In the genomic region with DNA sequence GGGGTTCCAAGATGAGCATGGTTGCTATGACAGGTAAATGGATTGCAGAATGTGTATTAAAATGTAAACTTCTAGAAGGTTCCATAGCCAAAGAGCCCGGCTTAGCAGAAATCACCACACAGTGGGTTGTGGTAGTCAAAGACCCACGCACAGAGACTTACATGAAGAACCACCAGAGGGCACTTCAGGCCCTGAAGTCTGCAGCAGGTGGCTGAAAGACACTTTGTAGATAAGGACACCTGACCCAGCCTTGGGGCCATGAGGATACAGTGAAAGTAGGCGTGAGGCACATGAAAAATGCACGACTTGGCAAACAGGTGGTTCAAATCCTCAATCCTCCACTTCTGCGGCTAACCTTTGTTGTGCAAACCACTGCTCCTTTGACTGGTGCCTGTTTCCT, we compare ENCODE assay signal across 8 mouse cellular contexts. TPM values are rescaled to one million over a fixed set of nuclear protein-coding genes. Genes with fewer than 3 reads are reported as not detected.
A peak's percentile ranks its signal among the peaks of the same experiment; 100 is the strongest.
DNase-seq lines count a peak whose midpoint lies in the region; ATAC-seq and TF ChIP-seq lines count a peak whose summit lies in the region.

No protein-coding gene starts in this region.

- H3K4me3 ChIP-seq in intestine, embryonic 15.5 days (replicated peaks): no peak overlapping the region
- no peak overlapping the region for H3K4me3 ChIP-seq in intestine, embryonic 16.5 days (ENCODE audit: low read length)
- H3K4me3 ChIP-seq in C2C12 (ENCODE audit: insufficient read depth, poor library complexity, severe bottlenecking): no peak overlapping the region

- ATAC-seq in intestine, embryonic 15.5 days: peak; percentile 53; the same call in 1 of the 2 replicates
- no peak for ATAC-seq in intestine, embryonic 16.5 days

- peak; percentile 3 for TF ChIP-seq CTCF in C2C12 (IDR thresholded peaks at IDR 0.05; ENCODE audit: control insufficient read depth, insufficient read depth, insufficient read length)

- no peak overlapping the region for H3K4me2 ChIP-seq in intestine, embryonic 15.5 days (replicated peaks)
- no peak overlapping the region for H3K4me2 ChIP-seq in intestine, embryonic 16.5 days (ENCODE audit: low read depth, low read length)

- H3K9ac ChIP-seq in intestine, embryonic 15.5 days: no peak overlapping the region
- H3K9ac ChIP-seq in intestine, embryonic 16.5 days (ENCODE audit: low read depth, low read length): no peak overlapping the region

- no peak overlapping the region for H3K27ac ChIP-seq in intestine, embryonic 15.5 days
- H3K27ac ChIP-seq in intestine, embryonic 16.5 days (ENCODE audit: low read length): no peak overlapping the region

- no peaks in the 10 kb centered on the region for H3K4me1 ChIP-seq in intestine, embryonic 15.5 days (replicated peaks)
- no peaks in the 10 kb centered on the region for H3K4me1 ChIP-seq in intestine, embryonic 16.5 days (ENCODE audit: control insufficient read depth, insufficient read depth, low read length)

- H3K79me2 ChIP-seq in C2C12 (ENCODE audit: control insufficient read depth, insufficient read depth): no peaks in the 10 kb centered on the region

- WGBS in intestine, embryonic 15.5 days: 52% methylated on average over 5 of the region's 5 CpGs
- WGBS in intestine, embryonic 16.5 days: 53% methylated on average over 5 of the region's 5 CpGs

- H3K36me3 ChIP-seq in intestine, embryonic 15.5 days: no peaks in the 10 kb centered on the region
- no peaks in the 10 kb centered on the region for H3K36me3 ChIP-seq in intestine, embryonic 16.5 days (ENCODE audit: control insufficient read depth, insufficient read depth, low read length)
- H3K36me3 ChIP-seq in C2C12 (ENCODE audit: control insufficient read depth, insufficient read depth): no peaks in the 10 kb centered on the region

- peak; percentile 81 for DNase-seq in brain, adult 2 months (ENCODE audit: low read depth, low spot score)
- DNase-seq in induced T-regulatory cell, adult 2 months (ENCODE audit: low read depth): peak; percentile 29
- peak; percentile 24 for DNase-seq in naive thymus-derived CD4-positive, alpha-beta T cell, adult 2 months (ENCODE audit: low read depth)
- no peak for DNase-seq in gastrocnemius, postnatal 10 days
- no peak for DNase-seq in spleen, adult 18-20 months

- H3ac ChIP-seq in C2C12 (ENCODE audit: control insufficient read depth, insufficient read length, low read depth): no peak overlapping the region

- H3K79me3 ChIP-seq in C2C12 (ENCODE audit: low read depth): no peaks in the 10 kb centered on the region

- H3K9me3 ChIP-seq in intestine, embryonic 15.5 days: no peaks in the 10 kb centered on the region
- no peaks in the 10 kb centered on the region for H3K9me3 ChIP-seq in intestine, embryonic 16.5 days (ENCODE audit: control insufficient read depth, low read length)

- H3K27me3 ChIP-seq in intestine, embryonic 15.5 days (replicated peaks): no peaks in the 10 kb centered on the region
- H3K27me3 ChIP-seq in intestine, embryonic 16.5 days (replicated peaks; ENCODE audit: control insufficient read depth, insufficient read depth, low read length): no peaks in the 10 kb centered on the region
- H3K27me3 ChIP-seq in C2C12 (ENCODE audit: control insufficient read depth, insufficient read depth, insufficient read length): no peaks in the 10 kb centered on the region

TF ChIP-seq in C2C12, 6 proteins besides CTCF, POLR2A, EP300 and RAD21:
- TF ChIP-seq MAX (IDR thresholded peaks at IDR 0.05): no peak
- TF ChIP-seq MYOD1 (IDR thresholded peaks at IDR 0.05; ENCODE audit: control insufficient read depth, insufficient read length, low read depth): no peak
- TF ChIP-seq FOSL1 (IDR thresholded peaks at IDR 0.05; ENCODE audit: insufficient read depth, low read length, poor library complexity, severe bottlenecking): no peak
- TF ChIP-seq USF1 (IDR thresholded peaks at IDR 0.05; ENCODE audit: low read depth): no peak
- TF ChIP-seq CEBPB (IDR thresholded peaks at IDR 0.05; ENCODE audit: low read depth): no peak
- no peak for TF ChIP-seq MYOG (IDR thresholded peaks at IDR 0.05; ENCODE audit: control insufficient read depth, extremely low read depth, insufficient read length)

RNA-seq across cellular contexts. Expression of gene Rad18, which starts 20.7 kb away (rescaled TPM):
- 30.0 and 34.4 TPM in 2 replicates for polyA plus RNA-seq in intestine, embryonic 15.5 days (2015; fragmentation: Nextera tagmentation; extraction: Ambion mirVana)
- 22.0 and 24.0 TPM in 2 replicates for polyA plus RNA-seq in intestine, embryonic 16.5 days (2015; fragmentation: Nextera tagmentation; extraction: Ambion mirVana)
- 11.3 TPM for polyA plus RNA-seq in C2C12 (2012; fragmentation: generic; extraction: Trizol)
- total RNA-seq in gastrocnemius, postnatal 10 days (2021): 1 to 10 TPM; 4.1 to 4.8 TPM

Comparison
In these comparisons a context has a peak if more than half of its experiments do, and no peak if none do; other contexts are left out.
1. DNase-seq: peak in brain, adult 2 months (single experiment), induced T-regulatory cell, adult 2 months (single experiment) and naive thymus-derived CD4-positive, alpha-beta T cell, adult 2 months (single experiment); none in gastrocnemius, postnatal 10 days (single experiment) and spleen, adult 18-20 months (0 of 2).